Mouse (Mus musculus) adrenal gland (tissue): ENCODE measurements around the gene Fbxl17.

Experiments
- intact Hi-C: fragments of 180-260 bp; cut with DNase I; formaldehyde crosslinking; loops from one replicate; pipeline ENCODE4 v1.15.1; 2025

Gene Fbxl17

DNA sequence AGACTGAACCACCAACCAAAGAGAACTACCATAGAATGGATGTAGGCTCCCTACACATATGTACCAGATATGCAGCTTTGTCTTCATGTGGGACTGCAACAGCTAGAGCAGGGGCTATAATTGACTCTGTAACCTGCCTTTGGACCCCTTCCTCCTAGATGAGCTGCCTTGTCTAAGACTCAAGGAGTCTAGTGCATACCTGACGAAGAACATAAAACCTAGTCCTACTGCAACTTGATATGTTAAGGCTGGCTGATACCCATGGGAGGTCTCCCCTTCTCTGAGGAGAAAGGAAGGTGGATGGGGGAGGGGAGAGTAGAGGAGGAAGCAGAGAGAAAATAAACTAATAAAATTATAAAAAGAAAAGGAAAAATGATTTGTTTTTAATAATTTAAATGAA is 273.9 kb downstream of the Fbxl17 start:
- intact Hi-C loops, result no loop called here

DNA sequence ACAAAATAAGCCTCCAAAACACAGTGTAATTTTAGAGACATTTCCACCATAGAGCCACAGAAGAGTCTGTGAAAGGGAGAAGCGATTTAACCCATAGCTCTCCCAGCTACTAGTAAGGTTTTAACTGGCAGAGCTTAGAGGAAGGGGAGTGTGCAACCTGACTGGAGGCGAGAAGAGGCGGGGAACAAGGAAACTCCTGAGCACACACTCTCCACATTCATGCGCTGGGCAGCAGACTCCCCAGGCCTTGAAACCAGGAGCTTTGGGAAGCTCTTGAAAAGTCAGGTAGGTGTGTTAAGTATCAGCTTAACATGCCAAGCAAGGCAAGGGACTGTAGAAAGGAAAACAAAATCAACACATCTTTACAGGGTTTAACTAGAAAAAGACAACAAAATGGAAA is 276.1 kb downstream of the Fbxl17 start:
- intact Hi-C loops, result no loop called here

DNA sequence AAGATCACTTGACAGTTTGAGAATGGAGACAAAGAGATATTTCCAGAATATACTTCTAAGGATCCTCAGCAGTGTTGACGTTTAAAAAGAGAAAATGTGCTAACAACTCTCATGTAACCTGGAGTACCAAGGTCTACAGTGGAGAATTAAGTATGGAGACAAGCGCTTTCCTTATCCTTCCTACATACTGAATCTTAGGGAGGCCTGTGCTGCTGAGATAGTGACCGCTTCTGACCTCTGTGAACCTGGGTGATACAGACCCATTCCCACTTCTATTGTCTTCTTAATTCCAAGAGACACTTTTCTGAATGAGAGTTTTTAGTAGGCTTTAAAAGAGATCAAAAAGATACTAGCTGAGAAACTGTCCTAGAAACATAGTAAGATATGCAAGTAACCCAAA is 278.2 kb downstream of the Fbxl17 start:
- intact Hi-C loops, result no loop called here

DNA sequence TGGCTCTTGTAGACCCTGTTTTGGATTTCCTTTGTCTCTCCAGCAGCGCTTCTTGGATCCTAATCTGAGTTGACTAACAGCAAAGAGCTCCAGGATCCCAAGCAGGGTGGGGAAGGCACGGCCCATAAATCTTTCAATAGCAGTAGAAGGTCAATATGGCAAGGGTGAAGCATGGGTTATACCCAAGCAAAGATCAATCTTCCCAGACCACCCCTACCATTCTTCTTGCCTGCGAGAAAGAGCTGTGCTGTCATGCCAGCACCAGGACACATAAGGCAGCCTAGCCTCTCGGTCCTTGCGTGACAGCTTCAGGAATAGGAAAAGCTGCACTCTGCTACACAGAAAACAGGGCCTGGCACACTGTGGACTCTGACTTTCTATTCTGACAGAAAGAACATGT is 279.0 kb downstream of the Fbxl17 start:
- intact Hi-C loops, result no loop called here

DNA sequence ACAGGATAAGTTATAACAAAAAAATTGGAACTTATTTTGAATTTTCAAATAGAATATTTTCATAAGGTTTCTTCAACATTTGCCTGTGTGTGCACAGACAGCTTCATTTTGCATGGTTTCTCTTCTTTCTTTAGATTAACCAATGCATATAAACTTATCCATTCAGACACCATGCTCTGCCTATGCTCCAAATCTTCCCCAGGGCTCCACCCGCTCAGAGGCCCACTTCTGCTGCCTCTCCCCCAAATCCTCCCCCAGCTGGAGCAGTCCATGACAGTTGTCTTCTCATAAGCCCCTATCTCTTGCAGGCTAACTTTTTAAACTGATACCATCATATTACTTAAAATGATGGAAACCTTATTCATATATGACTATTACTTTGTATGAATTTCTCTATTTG is 282.8 kb downstream of the Fbxl17 start:
- intact Hi-C loops, result no loop called here

DNA sequence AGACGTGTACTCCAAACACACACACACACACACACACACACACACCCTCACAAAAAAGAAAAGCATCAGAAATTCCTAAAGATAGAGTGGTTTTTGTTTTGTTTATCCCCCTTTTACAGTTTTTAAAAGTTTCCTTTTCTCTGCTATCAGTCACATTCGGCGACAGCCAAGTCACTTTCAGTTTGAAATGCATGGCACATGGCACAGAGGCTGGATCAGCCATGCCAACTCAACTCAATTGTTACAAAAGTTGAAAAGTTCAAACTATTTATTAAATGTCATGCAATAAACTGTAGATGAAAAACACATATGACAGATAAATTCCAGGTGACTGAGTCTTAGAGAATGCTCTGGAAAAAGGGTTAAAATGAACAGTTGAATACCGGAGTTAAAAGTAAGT is 287.8 kb downstream of the Fbxl17 start:
- intact Hi-C loops, result no loop called here

DNA sequence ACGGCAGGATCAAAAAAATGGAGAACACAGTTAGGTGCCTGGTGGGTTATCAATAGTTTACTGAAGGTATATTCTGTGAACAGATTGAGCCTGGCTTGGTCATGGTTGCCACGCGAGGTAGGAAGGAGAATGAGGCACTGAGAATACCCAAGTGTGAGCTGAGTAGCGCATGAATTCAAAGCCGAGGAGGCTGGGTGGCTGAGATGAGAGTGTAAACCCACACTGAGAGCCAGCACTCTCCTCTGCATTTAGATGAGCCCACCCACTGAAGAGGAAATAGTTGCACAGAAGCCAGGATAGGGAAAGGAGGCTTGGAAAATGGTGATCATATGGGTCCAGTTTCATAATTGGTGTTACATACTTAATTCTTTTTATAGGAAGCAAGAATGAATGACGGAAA is 290.7 kb downstream of the Fbxl17 start:
- intact Hi-C loops, result no loop called here

DNA sequence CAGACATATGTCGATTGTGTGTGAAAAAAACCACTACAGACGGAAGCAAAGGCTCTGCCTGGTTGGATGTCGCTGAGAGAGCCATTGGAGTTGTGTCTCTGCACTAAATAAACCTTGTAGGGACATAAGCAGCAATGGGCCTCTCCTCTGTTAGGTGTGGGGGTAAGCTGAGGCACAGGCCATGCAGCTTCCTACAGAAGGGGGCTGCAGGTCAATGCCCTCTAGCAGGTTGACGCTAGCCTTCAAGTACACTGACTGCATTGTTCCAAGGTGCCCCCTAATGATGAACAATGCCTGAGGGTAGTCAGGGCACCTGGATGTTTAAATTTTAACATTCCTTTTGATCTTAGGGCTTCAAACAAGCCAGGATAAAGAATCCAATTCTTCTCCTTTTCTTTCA is 291.5 kb downstream of the Fbxl17 start:
- intact Hi-C loops, result no loop called here

DNA sequence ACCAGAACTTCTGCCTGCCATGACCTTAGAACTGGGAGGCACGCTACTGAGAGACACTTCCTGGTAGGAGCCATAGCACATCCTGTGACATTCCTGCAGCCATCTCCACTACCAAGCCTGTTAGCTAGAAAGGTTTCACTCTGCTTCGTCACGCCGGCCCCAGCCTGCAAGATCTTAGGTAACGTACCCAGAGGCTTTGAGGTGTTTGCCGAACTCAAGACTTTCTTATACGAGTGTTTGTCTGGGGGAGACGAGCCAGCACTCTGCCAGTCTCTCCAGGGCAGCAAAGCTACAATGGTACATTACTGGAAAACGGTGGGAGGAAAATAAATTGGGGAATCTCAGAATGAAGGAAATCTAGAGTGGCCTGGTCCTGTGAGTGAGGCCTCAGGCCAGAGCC is 292.1 kb downstream of the Fbxl17 start:
- intact Hi-C loops, result no loop called here

DNA sequence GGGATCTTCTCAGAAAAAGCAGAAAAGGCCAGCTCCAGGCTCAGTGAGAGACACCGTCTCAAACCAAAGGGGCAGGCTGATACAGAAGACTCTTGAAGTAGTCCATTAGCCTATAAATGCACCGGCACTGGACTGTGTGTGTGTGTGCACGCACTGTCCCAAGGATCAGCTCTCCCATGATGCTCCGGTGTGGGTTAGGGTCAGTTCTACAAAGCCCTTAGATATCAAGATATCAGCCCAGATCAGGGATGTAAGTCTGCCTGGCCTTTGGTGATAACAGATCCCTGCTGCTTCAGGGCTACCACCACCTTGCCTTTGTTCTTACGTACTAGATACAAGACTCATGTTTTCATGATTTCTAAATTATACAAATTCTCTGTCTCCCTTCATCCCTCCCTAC is 294.5 kb downstream of the Fbxl17 start:
- intact Hi-C loops, result no loop called here

DNA sequence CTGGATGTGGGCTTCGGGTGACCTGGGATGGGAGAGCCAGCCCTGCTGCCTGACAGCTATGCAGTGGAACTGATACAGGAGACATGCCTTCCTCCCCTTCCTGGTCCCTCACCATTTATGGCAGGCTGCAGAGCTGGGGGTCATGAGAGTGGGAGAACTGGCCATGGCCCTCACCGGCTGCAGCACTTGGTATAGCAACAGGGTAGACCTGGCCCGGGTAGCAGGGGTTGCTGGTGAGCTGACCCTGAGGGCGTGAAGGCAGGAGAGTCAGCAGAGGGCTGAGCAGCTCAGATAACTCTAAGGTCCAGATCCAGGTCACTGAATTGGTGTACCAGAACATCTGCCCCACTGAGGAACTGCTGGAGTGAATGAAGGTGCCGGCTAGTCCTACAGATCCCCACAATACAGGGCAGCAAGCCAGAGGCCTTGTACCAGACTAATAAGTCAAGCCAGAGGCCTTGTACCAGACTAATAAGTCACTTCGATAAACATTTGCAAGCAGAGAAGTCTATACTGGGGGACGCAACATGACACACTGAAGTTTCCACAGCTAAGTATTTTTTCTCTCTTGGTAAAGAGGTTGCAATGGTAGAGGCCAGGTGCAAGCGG is 296.1 kb downstream of the Fbxl17 start:
- intact Hi-C loops, result no loop called here

DNA sequence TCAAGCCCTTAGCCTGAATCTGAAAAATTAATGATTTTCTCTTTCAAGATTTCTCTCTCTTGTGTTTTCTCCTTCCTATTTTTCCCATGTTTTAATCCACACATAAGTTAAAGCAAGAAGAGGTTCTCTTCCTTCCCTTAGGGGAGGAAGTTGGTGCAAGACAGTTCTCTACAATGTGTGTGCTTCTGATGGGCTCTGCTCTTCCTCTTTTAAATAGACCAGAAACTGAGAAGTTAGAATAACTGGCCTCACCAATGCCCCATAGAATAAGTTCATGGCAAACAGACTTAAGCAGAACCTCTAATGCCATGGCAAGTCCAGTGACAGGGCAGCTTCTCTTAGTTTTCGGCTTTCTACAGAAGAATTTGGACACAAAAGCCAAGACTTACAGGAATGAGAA is 301.1 kb downstream of the Fbxl17 start:
- intact Hi-C loops, result no loop called here

DNA sequence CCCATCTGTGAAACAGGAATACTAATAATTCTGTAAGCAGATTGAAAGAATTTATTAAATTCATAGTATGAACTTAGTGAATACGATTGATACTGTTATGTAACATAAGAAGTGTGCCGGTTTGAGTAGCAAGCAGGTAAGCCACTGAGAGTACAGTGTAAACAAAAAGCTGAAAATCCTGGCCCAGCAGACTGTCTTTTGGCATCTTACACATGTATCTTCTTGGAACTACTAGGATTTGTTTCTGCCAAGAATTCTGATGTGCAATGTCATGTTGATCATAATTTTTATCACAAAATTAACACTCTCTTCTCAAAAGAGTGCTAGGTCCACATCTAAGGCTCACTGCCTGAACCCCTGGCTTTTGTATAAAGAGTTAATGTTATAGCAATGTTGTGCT is 304.3 kb downstream of the Fbxl17 start:
- intact Hi-C loops, result no loop called here

DNA sequence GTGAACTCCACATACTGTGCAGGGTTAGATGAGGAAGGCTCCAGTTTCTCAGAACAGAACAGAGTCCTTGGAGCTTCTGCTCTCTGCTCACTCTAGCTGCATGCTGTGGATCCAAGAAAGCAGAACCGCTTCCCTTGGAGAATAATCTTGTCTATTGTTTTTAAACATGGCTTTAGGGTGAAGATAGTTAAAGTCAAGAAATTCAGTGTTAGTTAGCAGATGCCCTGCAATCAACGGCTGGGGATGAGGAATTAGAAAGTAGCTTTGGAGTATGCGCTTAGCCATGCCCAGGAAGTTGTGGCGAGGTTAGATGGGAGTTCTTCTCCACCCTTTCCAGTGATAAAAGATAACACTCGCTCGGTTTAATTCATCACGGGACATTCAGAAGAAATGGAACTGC is 306.6 kb downstream of the Fbxl17 start:
- intact Hi-C loops, result no loop called here

DNA sequence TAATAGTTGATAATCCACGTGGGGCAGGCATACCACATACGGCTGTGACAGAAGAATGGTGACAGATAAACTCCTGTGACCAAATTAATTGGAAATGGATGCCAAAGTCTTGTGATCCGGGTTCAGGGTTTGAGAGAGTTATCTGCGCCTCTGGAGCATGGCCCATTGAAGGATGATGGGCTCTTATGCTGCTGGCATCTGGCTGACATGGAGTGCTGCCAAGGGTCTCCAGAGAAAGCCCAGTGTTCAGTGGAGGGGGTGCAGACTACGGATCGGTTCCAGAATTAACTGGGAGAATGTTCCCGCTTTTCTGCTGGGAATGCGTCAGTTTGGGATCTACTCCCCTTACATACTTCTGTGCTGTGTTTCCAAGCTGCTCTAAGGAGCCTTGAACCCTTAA is 308.5 kb downstream of the Fbxl17 start:
- intact Hi-C loops, result no loop called here

DNA sequence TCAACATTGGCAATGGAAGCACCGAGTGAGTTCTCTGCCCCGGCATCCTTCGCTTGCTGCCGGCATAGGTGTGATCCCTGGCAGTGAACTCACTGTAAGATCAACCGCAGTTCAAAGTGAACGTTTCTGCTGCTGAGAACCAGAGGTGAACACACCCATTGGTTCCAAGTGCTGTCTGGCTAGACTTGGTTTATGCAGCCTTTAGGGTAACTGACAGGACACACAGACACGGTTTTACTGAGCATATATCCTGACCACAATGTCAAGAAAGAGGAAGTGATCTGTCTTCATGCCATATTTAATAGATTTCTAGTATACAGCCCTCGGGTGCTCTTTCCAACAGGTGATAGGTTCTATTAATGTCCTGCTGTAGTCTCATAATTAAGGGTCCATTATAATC is 310.5 kb downstream of the Fbxl17 start:
- intact Hi-C loops, result no loop called here

DNA sequence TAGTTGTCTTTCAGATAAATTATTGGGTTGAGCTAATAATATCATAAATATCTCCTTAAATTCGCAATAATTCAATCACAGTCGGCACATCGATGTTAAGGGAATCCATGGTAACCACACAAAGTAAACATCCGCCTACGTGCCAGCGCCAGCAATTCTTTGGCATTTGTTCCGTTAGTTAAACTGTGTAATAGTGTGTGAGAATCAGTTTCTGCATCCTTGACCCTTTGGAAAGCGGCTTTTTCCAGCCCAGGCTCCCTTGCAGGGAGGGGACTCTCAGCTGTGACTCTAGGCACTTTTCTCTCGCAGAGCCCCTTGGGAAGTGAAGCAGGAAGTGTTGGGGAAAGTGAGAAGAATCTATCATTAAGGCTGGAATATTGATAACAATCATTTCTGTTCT is 314.3 kb downstream of the Fbxl17 start:
- intact Hi-C loops, result no loop called here

DNA sequence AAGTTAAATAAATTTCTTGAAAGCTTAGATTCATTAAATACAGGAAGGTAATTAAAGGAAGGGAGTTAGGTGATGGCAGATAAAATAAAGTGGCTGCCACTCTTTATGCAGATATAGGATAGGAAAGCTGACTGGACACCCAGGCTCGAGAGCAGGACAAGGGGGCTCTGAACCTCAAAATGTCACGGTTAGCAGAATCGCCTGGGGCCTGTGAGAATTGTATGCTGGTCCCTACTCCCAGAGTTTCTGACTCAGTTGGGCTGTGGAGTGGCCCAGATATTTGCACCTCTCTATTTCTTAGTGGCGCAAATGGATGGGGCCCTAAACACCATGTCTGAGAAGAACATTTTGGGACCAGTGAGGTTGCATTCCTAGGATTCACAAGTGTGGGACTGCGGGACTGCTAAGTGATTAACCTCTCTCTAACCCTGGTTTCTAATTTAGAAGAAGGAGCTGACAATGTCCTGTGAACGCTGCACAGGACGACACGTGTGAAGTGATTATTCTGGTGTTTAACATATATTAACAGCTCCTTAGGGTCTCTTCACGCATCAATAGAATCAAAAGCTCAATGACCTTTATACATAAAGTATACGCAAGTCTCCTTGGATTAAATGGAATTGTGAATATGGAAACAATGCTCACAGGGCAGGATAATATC is 314.8 kb downstream of the Fbxl17 start:
- intact Hi-C loops, result no loop called here

DNA sequence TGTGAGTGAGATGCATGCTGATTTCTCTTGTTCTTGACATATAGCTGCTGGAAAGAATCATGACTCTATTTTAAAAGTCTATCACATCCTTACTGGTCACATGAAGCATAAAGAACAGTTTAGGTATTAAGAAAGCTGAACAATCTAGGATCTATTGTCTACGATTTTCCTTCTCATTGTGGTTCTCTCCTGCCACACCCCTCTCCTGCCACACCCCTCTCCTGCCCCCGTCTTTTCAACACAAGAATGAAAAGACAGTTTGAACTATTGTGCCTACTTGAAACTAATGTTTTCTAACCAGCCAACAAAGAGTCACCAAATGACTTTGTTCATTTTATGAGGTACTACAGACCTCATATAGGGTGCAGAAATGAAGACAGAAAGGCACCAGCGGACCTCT is 316.4 kb downstream of the Fbxl17 start:
- intact Hi-C loops, result no loop called here

DNA sequence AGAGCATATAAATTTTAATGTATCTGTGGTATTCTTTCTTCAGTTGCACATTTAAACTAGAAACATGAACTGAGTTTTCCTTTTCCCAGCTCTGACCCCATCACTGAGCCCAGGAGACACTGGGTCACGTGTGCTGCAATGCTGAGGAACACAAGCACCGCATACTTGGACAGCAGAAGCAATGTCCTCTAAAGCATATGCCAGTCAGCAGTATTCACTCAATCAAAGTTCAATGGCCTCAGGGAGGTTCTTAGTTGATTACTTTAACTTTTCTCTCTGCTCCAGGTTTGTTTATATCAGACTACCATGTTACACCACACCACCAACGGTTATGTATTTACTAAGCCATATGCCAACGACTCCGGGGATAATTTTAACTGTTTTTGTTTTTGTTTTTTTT is 318.2 kb downstream of the Fbxl17 start:
- intact Hi-C loops, result no loop called here

DNA sequence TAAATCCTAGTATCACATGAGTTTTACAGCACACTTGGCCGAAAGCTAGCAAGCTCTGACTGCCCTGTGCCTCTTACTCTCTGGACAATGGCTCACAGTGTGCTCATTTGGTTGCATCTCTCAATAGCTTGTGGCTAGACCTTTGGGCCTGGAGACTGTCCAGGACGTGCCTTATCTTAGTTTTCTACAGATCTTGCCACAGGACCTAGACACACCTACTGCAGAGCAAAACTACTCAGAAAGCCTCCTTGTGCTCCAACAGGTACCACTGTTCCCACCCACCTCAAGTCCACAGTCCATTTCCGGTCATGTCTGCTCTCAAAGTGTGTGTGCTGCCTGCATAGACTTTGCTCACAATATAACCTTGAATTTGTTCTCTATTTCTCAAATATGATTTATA is 319.8 kb downstream of the Fbxl17 start:
- intact Hi-C loops, result no loop called here

DNA sequence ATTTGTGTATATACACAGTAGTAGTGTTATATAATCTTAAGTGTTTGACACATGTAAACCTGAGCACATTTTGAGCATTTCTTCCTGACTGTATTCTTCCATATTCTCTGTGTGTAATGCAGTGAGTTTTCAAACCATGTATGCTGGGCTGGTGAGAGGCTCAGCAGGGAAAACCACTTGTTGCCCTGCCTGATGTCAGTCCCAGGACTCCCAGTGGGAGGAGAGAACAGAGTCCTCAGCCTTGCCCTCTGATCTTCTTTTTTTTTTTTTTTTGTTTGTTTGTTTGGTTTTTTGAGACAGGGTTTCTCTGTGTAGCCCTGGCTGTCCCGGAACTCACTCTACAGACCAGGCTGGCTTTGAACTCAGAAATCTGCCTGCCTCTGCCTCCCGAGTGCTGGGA is 321.5 kb downstream of the Fbxl17 start:
- intact Hi-C loops, result no loop called here

DNA sequence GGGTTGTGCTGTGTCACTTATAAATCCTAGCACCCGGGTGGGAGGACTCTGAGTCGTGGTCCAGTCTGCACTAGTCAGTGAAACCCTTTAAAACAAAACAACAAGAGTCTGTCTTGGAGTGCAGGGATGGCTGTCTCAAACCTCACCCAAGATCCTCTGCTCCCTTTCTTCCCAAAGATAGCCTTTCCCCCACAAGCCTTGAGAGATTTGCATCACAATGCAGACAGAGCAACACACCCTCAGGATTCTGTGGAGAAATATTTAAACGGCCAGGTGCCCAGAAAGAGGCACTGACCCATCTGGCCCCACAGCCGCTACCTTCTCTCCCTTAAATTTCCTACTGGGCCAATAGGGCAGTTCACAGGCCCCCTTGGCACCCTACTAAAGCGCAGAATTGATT is 323.4 kb downstream of the Fbxl17 start:
- intact Hi-C loops, result no loop called here

DNA sequence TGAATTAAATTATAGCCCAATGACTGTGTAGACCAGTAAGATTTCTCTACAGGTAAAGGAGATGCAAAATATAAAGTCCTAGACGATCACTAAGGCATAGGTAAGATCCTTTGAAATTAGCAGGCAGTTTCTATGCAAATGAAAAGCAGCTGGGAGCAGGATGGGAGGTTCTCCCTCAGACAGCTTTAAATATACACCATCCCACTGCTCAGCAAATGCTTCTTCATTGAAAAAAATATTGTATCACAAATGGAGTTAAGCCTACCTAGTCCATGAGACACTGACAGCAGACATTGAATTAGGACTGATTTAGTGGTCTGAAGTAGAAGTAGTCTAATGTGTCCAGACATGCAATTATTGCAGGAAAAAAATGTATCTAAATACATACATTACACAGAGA is 327.1 kb downstream of the Fbxl17 start:
- intact Hi-C loops, result no loop called here
